Mouse (Mus musculus): ENCODE measurements around the gene Casq2. TPM values are rescaled to one million over a fixed set of nuclear protein-coding genes. Genes with fewer than 3 reads are reported as not detected.

Casq2 gene
- polyA plus RNA-seq (2015; fragmentation: Nextera tagmentation; extraction: Ambion mirVana) = 0.13 and 0.19 TPM in 2 replicates

DNA sequence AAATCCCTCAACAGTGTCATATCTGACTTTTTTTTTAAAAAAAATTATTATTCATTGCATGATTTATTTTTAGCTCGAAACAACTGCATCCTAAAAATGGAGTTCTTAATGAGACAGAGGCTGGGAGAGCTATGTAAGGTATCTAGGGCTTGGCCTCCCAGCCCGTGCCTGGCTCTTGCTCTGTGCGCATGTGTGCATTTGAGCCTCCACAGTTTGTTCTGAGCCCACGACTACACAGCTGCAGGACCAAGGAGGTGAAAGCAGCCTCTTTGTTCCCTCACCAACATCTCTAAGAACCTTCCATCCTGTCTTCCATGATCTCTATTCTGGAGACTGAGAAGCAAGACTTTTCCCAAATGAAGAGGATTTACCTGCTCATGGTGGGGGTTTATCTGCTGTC, at the start of gene Casq2:
Gene Casq2, plus strand, starts transcription at position 133 of the 400 bp plus-strand sequence.
- no peak for ATAC-seq (replicated peaks)
- 83% methylated on average over 4 of the region's 4 CpGs for WGBS
- no peaks in the 10 kb centered on the region for H3K36me3 ChIP-seq
- H3K4me3 ChIP-seq = no peak within 1 kb of the TSS
- H3K27me3 ChIP-seq = no peaks in the 10 kb centered on the region
- H3K4me1 ChIP-seq = no peaks in the 10 kb centered on the region
- H3K4me2 ChIP-seq (replicated peaks) = no peak within 1 kb of the TSS
- no peaks in the 10 kb centered on the region for H3K9me3 ChIP-seq
- H3K27ac ChIP-seq (replicated peaks) = no peak within 1 kb of the TSS
- H3K9ac ChIP-seq (replicated peaks) = no peak within 1 kb of the TSS

- 98% methylated on average over 5 of the region's 5 CpGs for WGBS
- no peak for ATAC-seq (replicated peaks)
- no peaks in the 10 kb centered on the region for H3K9me3 ChIP-seq
- no peak overlapping the region for H3K4me3 ChIP-seq
- H3K4me2 ChIP-seq (replicated peaks) = no peak overlapping the region
- H3K27ac ChIP-seq (replicated peaks) = no peak overlapping the region
- no peaks in the 10 kb centered on the region for H3K4me1 ChIP-seq
- H3K9ac ChIP-seq (replicated peaks) = no peak overlapping the region
- no peaks in the 10 kb centered on the region for H3K27me3 ChIP-seq
- H3K36me3 ChIP-seq = no peaks in the 10 kb centered on the region
These were observed 48.4 kb upstream of the Casq2 start for GRCm38 (mm10) chr3:102037806-102038205.

DNA sequence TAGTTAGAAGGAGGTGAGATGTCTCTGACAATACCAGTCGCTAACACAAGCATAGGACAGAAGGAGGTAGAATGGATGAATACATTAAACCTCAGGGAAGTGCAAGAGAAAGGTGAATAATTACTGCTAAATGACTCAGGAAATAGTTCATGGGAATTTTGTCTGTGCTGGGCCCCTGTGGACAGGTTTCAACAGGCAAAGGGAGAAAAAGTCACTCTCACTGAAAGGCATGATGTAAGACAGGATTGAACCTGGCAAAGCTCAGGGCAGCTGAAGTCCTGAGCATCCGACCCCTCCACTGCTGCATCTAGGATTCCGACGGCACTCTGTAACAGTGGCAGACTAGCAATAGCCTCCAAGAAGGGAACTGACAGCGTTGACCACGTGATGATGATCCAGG, 47.6 kb upstream of the Casq2 start:
- no peaks in the 10 kb centered on the region for H3K36me3 ChIP-seq
- WGBS = 76% methylated on average over 6 of the region's 6 CpGs
- no peak for ATAC-seq (replicated peaks)
- H3K4me1 ChIP-seq = no peaks in the 10 kb centered on the region
- H3K4me3 ChIP-seq = no peak overlapping the region
- no peaks in the 10 kb centered on the region for H3K9me3 ChIP-seq
- H3K9ac ChIP-seq (replicated peaks) = no peak overlapping the region
- H3K27me3 ChIP-seq = no peaks in the 10 kb centered on the region
- H3K4me2 ChIP-seq (replicated peaks) = no peak overlapping the region
- H3K27ac ChIP-seq (replicated peaks) = no peak overlapping the region

GRCm38 (mm10) chr3:102041632-102042031, 44.6 kb upstream of the Casq2 start:
- Histone ChIP-seq H3K4me2 (replicated peaks) (no peak overlapping the region), H3K4me1 (no peaks in the 10 kb centered on the region), H3K27ac (replicated peaks) (no peak overlapping the region), H3K36me3 (no peaks in the 10 kb centered on the region), H3K27me3 (no peaks in the 10 kb centered on the region), H3K9ac (replicated peaks) (no peak overlapping the region), H3K9me3 (no peaks in the 10 kb centered on the region), H3K4me3 (no peak overlapping the region)
- WGBS = 85% methylated on average over 4 of the region's 4 CpGs
- no peak for ATAC-seq (replicated peaks)

DNA sequence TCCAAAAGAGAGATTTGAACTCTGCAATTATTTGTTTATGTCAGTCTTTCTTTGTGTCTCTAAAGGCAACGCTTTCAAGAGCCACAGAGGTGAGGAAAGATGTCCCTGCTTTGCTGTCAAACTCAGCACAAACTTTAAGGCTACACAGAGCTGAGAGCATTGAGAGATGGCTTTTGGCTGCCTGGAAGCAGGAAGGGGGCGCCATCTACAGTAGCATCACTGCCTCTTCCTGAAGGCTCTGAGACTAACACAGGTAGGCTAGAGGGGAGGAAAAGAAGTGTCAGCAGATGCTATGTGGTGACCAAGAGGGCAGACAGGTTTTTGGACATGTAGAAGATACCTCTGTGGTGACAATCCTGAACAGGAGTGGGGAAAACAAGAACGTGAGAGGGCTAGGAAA, 41.1 kb upstream of the Casq2 start:
- Histone ChIP-seq H3K4me2 (replicated peaks) (no peak overlapping the region), H3K36me3 (no peaks in the 10 kb centered on the region), H3K27ac (replicated peaks) (no peak overlapping the region), H3K9me3 (no peaks in the 10 kb centered on the region), H3K4me1 (no peaks in the 10 kb centered on the region), H3K4me3 (no peak overlapping the region), H3K9ac (replicated peaks) (no peak overlapping the region), H3K27me3 (no peaks in the 10 kb centered on the region)
- no peak for ATAC-seq (replicated peaks)
- 37% methylated on average over 3 of the region's 3 CpGs for WGBS

GRCm38 (mm10) chr3:102047532-102047931, 38.7 kb upstream of the Casq2 start:
- Histone ChIP-seq H3K4me1 (no peaks in the 10 kb centered on the region), H3K27ac (replicated peaks) (no peak overlapping the region), H3K9ac (replicated peaks) (no peak overlapping the region), H3K9me3 (no peaks in the 10 kb centered on the region), H3K4me3 (no peak overlapping the region), H3K4me2 (replicated peaks) (no peak overlapping the region), H3K27me3 (no peaks in the 10 kb centered on the region), H3K36me3 (no peaks in the 10 kb centered on the region)
- WGBS = 89% methylated on average over 2 of the region's 2 CpGs
- ATAC-seq (replicated peaks) = no peak

GRCm38 (mm10) chr3:102049207-102050104, 36.8 kb upstream of the Casq2 start:
- Histone ChIP-seq H3K36me3 (no peaks in the 10 kb centered on the region), H3K27ac (replicated peaks) (no peak overlapping the region)

GRCm38 (mm10) chr3:102052036-102052435, 34.2 kb upstream of the Casq2 start:
- Histone ChIP-seq H3K4me3 (no peak overlapping the region), H3K36me3 (no peaks in the 10 kb centered on the region), H3K27me3 (no peaks in the 10 kb centered on the region), H3K9me3 (no peaks in the 10 kb centered on the region), H3K4me1 (peaks cover 3% of the 10 kb centered on the region; the same call in 1 of the 2 replicates), H3K4me2 (replicated peaks) (no peak overlapping the region), H3K27ac (replicated peaks) (no peak overlapping the region), H3K9ac (replicated peaks) (no peak overlapping the region)
- 43% methylated on average over 3 of the region's 3 CpGs for WGBS
- no peak for ATAC-seq (replicated peaks)

More at GRCm38 (mm10) chr3:102049207-102050104, 36.8 kb upstream of the Casq2 start:
- Histone ChIP-seq H3K4me3 (no peak overlapping the region), H3K9ac (replicated peaks) (no peak overlapping the region), H3K27me3 (no peaks in the 10 kb centered on the region), H3K4me1 (no peaks in the 10 kb centered on the region), H3K9me3 (no peaks in the 10 kb centered on the region), H3K4me2 (replicated peaks) (no peak overlapping the region)
- WGBS = 67% methylated on average over 14 of the region's 14 CpGs
- ATAC-seq (replicated peaks) = no peak

DNA sequence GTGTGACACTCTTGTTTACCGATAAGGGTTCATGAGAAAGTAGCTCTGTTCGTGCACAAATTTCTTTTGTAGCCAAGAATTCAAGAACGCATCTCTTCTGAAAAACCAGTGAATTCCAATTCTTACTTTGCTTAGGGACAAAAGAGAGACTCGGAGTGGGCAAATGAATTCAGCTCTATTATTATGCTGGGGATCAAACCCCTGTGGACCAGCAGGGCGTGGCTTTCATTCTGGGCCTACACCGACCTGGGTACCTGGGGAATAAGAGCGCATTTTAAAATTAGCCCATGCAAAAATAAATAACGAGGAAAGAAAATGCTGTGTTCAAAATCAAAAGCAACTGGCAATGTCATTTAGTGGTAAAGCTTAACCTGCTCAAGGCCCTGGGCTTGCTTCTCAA, 32.9 kb upstream of the Casq2 start:
- H3K4me1 ChIP-seq = peaks cover 3% of the 10 kb centered on the region; the same call in 1 of the 2 replicates
- H3K27me3 ChIP-seq = no peaks in the 10 kb centered on the region
- no peaks in the 10 kb centered on the region for H3K9me3 ChIP-seq
- H3K4me3 ChIP-seq = no peak overlapping the region
- H3K9ac ChIP-seq (replicated peaks) = no peak overlapping the region
- no peaks in the 10 kb centered on the region for H3K36me3 ChIP-seq
- no peak for ATAC-seq (replicated peaks)
- no peak overlapping the region for H3K4me2 ChIP-seq (replicated peaks)
- 22% methylated on average over 8 of the region's 8 CpGs for WGBS
- H3K27ac ChIP-seq (replicated peaks) = no peak overlapping the region

DNA sequence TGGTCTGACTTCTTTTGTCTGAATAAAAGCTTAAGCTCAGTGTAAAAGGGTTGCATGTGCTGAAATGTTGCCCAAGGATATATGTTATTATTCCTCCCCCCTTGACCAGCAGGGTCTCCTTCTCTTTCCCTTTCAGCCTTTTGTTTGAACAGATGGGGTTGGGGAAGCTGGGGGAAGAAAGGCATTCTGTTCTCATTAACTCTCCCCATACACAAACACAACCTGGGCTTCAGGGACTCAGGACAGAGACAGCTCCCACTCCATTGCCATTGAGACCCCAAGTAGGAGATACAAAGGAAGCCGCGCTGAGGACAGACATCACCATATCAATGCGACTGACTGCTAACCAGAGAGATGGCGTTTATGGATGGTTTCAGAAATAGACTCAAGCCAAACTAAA, 30.3 kb upstream of the Casq2 start:
- peaks cover 3% of the 10 kb centered on the region; the same call in 1 of the 2 replicates for H3K4me1 ChIP-seq
- no peak overlapping the region for H3K9ac ChIP-seq (replicated peaks)
- H3K9me3 ChIP-seq = no peaks in the 10 kb centered on the region
- no peak overlapping the region for H3K27ac ChIP-seq (replicated peaks)
- H3K27me3 ChIP-seq = no peaks in the 10 kb centered on the region
- WGBS = 7% methylated on average over 4 of the region's 4 CpGs
- no peak overlapping the region for H3K4me2 ChIP-seq (replicated peaks)
- no peaks in the 10 kb centered on the region for H3K36me3 ChIP-seq
- H3K4me3 ChIP-seq = no peak overlapping the region
- no peak for ATAC-seq (replicated peaks)

DNA sequence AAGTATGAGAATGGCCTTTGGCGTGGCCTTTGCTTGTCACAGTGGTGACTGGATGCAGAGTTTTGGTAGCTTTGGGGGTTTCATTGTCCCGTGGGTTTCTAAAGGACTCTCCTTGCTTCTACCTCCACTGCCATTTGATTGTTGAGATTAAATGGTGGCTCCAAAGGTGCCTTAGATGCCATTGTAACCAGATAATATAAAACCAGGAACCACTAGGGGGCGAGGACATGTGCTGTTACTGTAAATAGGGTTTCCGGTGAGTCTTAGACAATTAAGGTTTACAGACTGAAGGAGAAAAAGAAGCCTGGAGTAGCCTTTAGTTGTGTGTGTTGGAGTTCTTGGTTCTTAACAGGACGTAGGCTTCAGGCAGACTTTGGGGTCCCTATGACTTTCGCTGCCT, 26.1 kb upstream of the Casq2 start:
- H3K4me1 ChIP-seq = peaks cover 8% of the 10 kb centered on the region; the same call in 1 of the 2 replicates
- H3K36me3 ChIP-seq = no peaks in the 10 kb centered on the region
- no peaks in the 10 kb centered on the region for H3K27me3 ChIP-seq
- 72% methylated on average over 6 of the region's 6 CpGs for WGBS
- no peaks in the 10 kb centered on the region for H3K9me3 ChIP-seq
- no peak overlapping the region for H3K4me3 ChIP-seq
- H3K9ac ChIP-seq (replicated peaks) = no peak overlapping the region
- no peak overlapping the region for H3K27ac ChIP-seq (replicated peaks)
- no peak for ATAC-seq (replicated peaks)
- no peak overlapping the region for H3K4me2 ChIP-seq (replicated peaks)

DNA sequence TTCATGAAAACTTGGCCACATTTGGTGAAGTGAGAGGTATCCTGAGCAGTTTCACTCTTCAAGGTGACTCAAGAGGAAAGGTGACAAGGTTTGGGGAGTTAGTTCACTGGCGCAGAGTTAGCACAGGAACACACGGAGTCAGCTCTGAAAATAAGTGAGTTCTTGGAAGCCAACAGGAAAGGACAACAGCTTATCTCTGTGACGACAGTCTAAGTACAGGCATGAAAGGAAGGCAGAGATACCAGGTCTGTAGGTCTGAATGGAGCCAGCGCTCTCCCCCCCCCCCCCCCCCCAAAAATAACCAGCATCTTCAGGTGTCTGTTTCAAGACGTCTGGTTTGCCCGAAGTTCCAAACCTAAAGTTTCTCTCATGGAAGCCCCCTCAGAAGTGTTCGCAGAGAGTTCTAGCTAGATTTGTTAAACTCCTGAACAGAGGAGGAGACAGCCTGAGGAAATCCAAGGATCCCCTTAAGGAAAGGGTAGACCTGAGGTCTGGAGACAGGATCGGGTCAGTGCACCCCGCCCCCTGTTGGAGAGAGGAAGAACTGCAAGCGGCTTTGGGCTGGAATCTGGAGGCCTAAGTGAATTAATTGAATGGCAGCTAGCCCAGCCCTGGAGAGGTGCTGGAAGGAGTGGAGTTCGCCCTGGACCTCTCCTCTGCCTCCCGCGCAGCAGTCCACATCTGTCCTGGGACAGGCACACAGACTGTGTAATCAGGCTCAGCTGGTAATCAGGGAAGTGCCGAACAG, 24.1 kb upstream of the Casq2 start:
- Histone ChIP-seq H3K4me1 (0 out of 2 replicates have a peak, but pooled peaks cover 4% of the 10 kb centered on the region), H3K27ac (replicated peaks) (no peak overlapping the region), H3K9me3 (no peaks in the 10 kb centered on the region), H3K4me3 (no peak overlapping the region), H3K27me3 (no peaks in the 10 kb centered on the region), H3K4me2 (replicated peaks) (no peak overlapping the region), H3K9ac (replicated peaks) (no peak overlapping the region), H3K36me3 (no peaks in the 10 kb centered on the region)
- 44% methylated on average over 14 of the region's 14 CpGs for WGBS
- peak; percentile 67 for ATAC-seq (replicated peaks)

Measured in forebrain, embryonic 15.5 days (tissue).